Mouse (Mus musculus) megakaryocyte progenitor cell, adult 5-6 weeks (primary cell): ENCODE measurements around the gene Ccdc191. TPM values are rescaled to one million over a fixed set of nuclear protein-coding genes. Genes with fewer than 3 reads are reported as not detected.
A peak's percentile ranks its signal among the peaks of the same experiment; 100 is the strongest.

ENCODE experiments used
- ATAC-seq: replicated peaks from 2 replicates; pipeline ENCODE4 v1.8.0; 2016; ENCODE audit warnings: mild to moderate bottlenecking, moderate TSS enrichment, inconsistent platforms; ENCODE audit not compliant: poor library complexity
- total RNA-seq, 2 experiments: library from RNA; stranded (forward) in 1 of 2; stranded (reverse) in 1 of 2; fragments of 157-497, 149-512 nt in 1 of 2; fragments of 200-1000 nt in 1 of 2; gene quantifications; 2 replicates each; pipeline versions ENCODE4 v1.2.3 to v1.2.4; 2015 to 2017

The Ccdc191 gene
- total RNA-seq (2015) (5.2 and 25.4 TPM in 2 replicates), total RNA-seq (2017) (8.9 and 13.4 TPM in 2 replicates)

GRCm38 (mm10) chr16:43889208-43890004, at the start of gene Ccdc191:
TSS of gene Ccdc191 (plus strand) at chr16:43889800.
- peak; percentile 97 for ATAC-seq

- ATAC-seq = no peak
These were observed 48.4 kb upstream of the Ccdc191 start for GRCm38 (mm10) chr16:43841236-43841635.

GRCm38 (mm10) chr16:43849839-43850238, 39.8 kb upstream of the Ccdc191 start:
- ATAC-seq = no peak

GRCm38 (mm10) chr16:43858941-43859476, 30.6 kb upstream of the Ccdc191 start:
- no peak for ATAC-seq

GRCm38 (mm10) chr16:43860624-43861023, 29.0 kb upstream of the Ccdc191 start:
- no peak for ATAC-seq

GRCm38 (mm10) chr16:43869805-43870204, 19.8 kb upstream of the Ccdc191 start:
- no peak for ATAC-seq

GRCm38 (mm10) chr16:43871419-43871818, 18.2 kb upstream of the Ccdc191 start:
- no peak for ATAC-seq

- ATAC-seq = peak; percentile 29; the same call in 1 of the 2 replicates
These were observed 9.8 kb upstream of the Ccdc191 start for GRCm38 (mm10) chr16:43879769-43880168.

- no peak for ATAC-seq
These were observed 8.0 kb upstream of the Ccdc191 start for GRCm38 (mm10) chr16:43881636-43882035.

- peak; percentile 42; the same call in 1 of the 2 replicates for ATAC-seq
These were observed 7.3 kb upstream of the Ccdc191 start for GRCm38 (mm10) chr16:43882329-43882728.

GRCm38 (mm10) chr16:43890005-43890336, 371 bp downstream of the Ccdc191 start:
- peak; percentile 73 for ATAC-seq

- no peak for ATAC-seq
These were observed 1.2 kb downstream of the Ccdc191 start for GRCm38 (mm10) chr16:43890747-43891336.

GRCm38 (mm10) chr16:43894501-43894900, 4.9 kb downstream of the Ccdc191 start:
- no peak for ATAC-seq

- no peak for ATAC-seq
These were observed 10.5 kb downstream of the Ccdc191 start for GRCm38 (mm10) chr16:43900138-43900537.

GRCm38 (mm10) chr16:43900571-43900970, 11.0 kb downstream of the Ccdc191 start:
- ATAC-seq = no peak

GRCm38 (mm10) chr16:43908881-43909280, 19.3 kb downstream of the Ccdc191 start:
- ATAC-seq = peak; percentile 85

GRCm38 (mm10) chr16:43918867-43919266, 29.3 kb downstream of the Ccdc191 start:
- peak; percentile 48; the same call in 1 of the 2 replicates for ATAC-seq

GRCm38 (mm10) chr16:43922024-43922423, 32.4 kb downstream of the Ccdc191 start:
- no peak for ATAC-seq

- no peak for ATAC-seq
These were observed 33.0 kb downstream of the Ccdc191 start for GRCm38 (mm10) chr16:43922630-43923029.

GRCm38 (mm10) chr16:43925001-43925558, 35.5 kb downstream of the Ccdc191 start:
- ATAC-seq = no peak

- ATAC-seq = no peak
These were observed 36.2 kb downstream of the Ccdc191 start for GRCm38 (mm10) chr16:43925846-43926245.
